Mouse (Mus musculus): Measurements from ENCODE around the gene Ubap1l.

DNA sequence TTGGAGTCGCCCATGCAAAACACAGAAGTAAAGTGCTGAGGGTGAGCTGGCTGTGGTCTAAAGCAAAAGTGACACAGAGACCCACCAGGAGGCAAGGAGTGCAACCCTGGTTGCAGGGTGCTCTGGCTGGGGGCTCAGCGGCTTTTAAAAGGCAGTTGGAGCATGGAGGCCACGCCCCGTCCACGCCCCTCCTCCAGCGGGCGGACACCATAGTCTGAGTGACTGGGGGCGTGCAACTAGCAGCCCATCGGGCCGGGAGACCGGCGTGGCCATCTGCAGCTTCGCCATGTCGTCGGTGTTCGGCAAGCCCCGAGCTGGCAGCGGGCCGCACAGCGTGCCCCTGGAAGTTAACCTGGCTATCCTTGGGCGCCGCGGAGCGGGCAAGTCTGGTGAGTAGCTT lies 37.4 kb downstream of the Ubap1l start, which contains the start of gene Rasl12:
- TF ChIP-seq POLR2A (IDR thresholded peaks at IDR 0.05; ENCODE audit: low read depth, low read length) (no peak), CTCF (conservative IDR thresholded peaks at IDR 0.05; ENCODE audit: insufficient read depth, insufficient read length, low read depth, low read length) (no peak)
